Mouse (Mus musculus) hindbrain, embryonic 15.5 days (tissue): ENCODE results near the gene Olfr954. TPM values are rescaled to one million over a fixed set of nuclear protein-coding genes. Genes with fewer than 3 reads are reported as not detected.

ENCODE experiments used
- ATAC-seq: fragments of 200-750 bp; cut with Nextera tagmentation; 2 replicates; pipeline ENCODE4 v1.8.0; 2017; ENCODE audit warnings: low read depth, moderate number of reproducible peaks, moderate TSS enrichment; ENCODE audit not compliant: low FRiP score
- H3K27ac ChIP-seq: fragments of 300-500 bp; sonication (generic); replicated peaks from 2 replicates; pipeline ENCODE4 v1.5.1; 2015; ENCODE audit warnings: mild to moderate bottlenecking, inconsistent platforms
- H3K27me3 ChIP-seq: fragments of 300-500 bp; sonication (generic); 2 replicates; pipeline ENCODE4 v1.6.1; 2015; ENCODE audit warnings: control low read depth, inconsistent platforms
- H3K36me3 ChIP-seq: fragments of 300-500 bp; sonication (generic); 2 replicates; pipeline ENCODE4 v1.6.1; 2015; ENCODE audit warnings: control low read depth, inconsistent platforms
- H3K4me1 ChIP-seq: fragments of 300-500 bp; sonication (generic); replicated peaks from 2 replicates; pipeline ENCODE4 v1.6.1; 2015; ENCODE audit warnings: control low read depth, inconsistent platforms
- H3K4me2 ChIP-seq: fragments of 300-500 bp; sonication (generic); 2 replicates; pipeline ENCODE4 v1.6.1; 2015; ENCODE audit warnings: moderate library complexity, mild to moderate bottlenecking, inconsistent platforms
- H3K4me3 ChIP-seq: fragments of 300-500 bp; sonication (generic); 2 replicates; pipeline ENCODE4 v1.5.1; 2015; ENCODE audit warnings: mild to moderate bottlenecking, inconsistent platforms
- H3K9ac ChIP-seq: fragments of 300-500 bp; sonication (generic); 2 replicates; pipeline ENCODE4 v1.6.1; 2015; ENCODE audit warnings: inconsistent platforms
- H3K9me3 ChIP-seq: fragments of 300-500 bp; sonication (generic); 2 replicates; pipeline ENCODE4 v1.6.1; 2016; ENCODE audit warnings: control low read depth, inconsistent platforms
- WGBS: fragments of 180-500 bp; shearing (Covaris S2); methylation state at CpG from one replicate; pipeline ENCODE4 v1.1.7; 2015; 5-methylcytosine and 5-hydroxymethylcytosine counted together
- polyA plus RNA-seq: library from polyadenylated mRNA; unstranded; fragments of >200 nt; fragmentation: Nextera tagmentation; extraction: Ambion mirVana; gene quantifications from 2 replicates; pipeline ENCODE4 v1.2.1, GENCODE M21; 2015

The Olfr954 gene
- polyA plus RNA-seq: not detected in 2 replicates

GRCm38 (mm10) chr9:39456401-39456800, at the start of gene Olfr954:
Gene Olfr954 (plus strand): TSS chr9:39456701.
- no peak within 1 kb of the TSS for H3K4me2 ChIP-seq
- H3K9me3 ChIP-seq: no peaks in the 10 kb centered on the region
- H3K27ac ChIP-seq: no peak within 1 kb of the TSS
- no peaks in the 10 kb centered on the region for H3K4me1 ChIP-seq
- H3K27me3 ChIP-seq: no peaks in the 10 kb centered on the region
- H3K36me3 ChIP-seq: no peaks in the 10 kb centered on the region
- H3K9ac ChIP-seq: no peak within 1 kb of the TSS
- no peak for ATAC-seq
- no peak within 1 kb of the TSS for H3K4me3 ChIP-seq
- 86% methylated on average over 6 of the region's 6 CpGs for WGBS

- H3K4me3 ChIP-seq: no peak within 1 kb of the TSS
- no peak for ATAC-seq
- H3K4me1 ChIP-seq: no peaks in the 10 kb centered on the region
- no peak within 1 kb of the TSS for H3K9ac ChIP-seq
- H3K36me3 ChIP-seq: no peaks in the 10 kb centered on the region
- H3K27me3 ChIP-seq: no peaks in the 10 kb centered on the region
- H3K9me3 ChIP-seq: no peaks in the 10 kb centered on the region
- H3K4me2 ChIP-seq: no peak within 1 kb of the TSS
- H3K27ac ChIP-seq: no peak within 1 kb of the TSS
Measured at GRCm38 (mm10) chr9:39427048-39427447, 29.5 kb upstream of the Olfr954 start, which contains the start of gene Olfr952. Gene Olfr952 (minus strand): TSS chr9:39427148.

GRCm38 (mm10) chr9:39471844-39472243, 15.3 kb downstream of the Olfr954 start, which contains the start of gene Olfr955:
Gene Olfr955 (minus strand): TSS chr9:39471944.
- Histone ChIP-seq H3K9me3 (no peaks in the 10 kb centered on the region), H3K9ac (no peak within 1 kb of the TSS), H3K4me1 (no peaks in the 10 kb centered on the region), H3K27me3 (no peaks in the 10 kb centered on the region), H3K27ac (no peak within 1 kb of the TSS), H3K36me3 (no peaks in the 10 kb centered on the region), H3K4me2 (no peak within 1 kb of the TSS), H3K4me3 (no peak within 1 kb of the TSS)
- no peak for ATAC-seq
- WGBS: 52% methylated on average over 1 of the region's 1 CpGs

GRCm38 (mm10) chr9:39493895-39494294, 37.4 kb downstream of the Olfr954 start, which contains the start of gene Olfr44:
Gene Olfr44 (minus strand): TSS chr9:39493995.
- no peaks in the 10 kb centered on the region for H3K36me3 ChIP-seq
- no peak for ATAC-seq
- no peak within 1 kb of the TSS for H3K9ac ChIP-seq
- WGBS: 96% methylated on average over 2 of the region's 2 CpGs
- H3K27ac ChIP-seq: no peak within 1 kb of the TSS
- H3K4me1 ChIP-seq: no peaks in the 10 kb centered on the region
- H3K9me3 ChIP-seq: no peaks in the 10 kb centered on the region
- H3K4me2 ChIP-seq: no peak within 1 kb of the TSS
- no peaks in the 10 kb centered on the region for H3K27me3 ChIP-seq
- no peak within 1 kb of the TSS for H3K4me3 ChIP-seq

GRCm38 (mm10) chr9:39508998-39509397, 52.5 kb downstream of the Olfr954 start:
- Histone ChIP-seq H3K4me1 (no peaks in the 10 kb centered on the region), H3K36me3 (no peaks in the 10 kb centered on the region), H3K27me3 (no peaks in the 10 kb centered on the region), H3K9me3 (no peaks in the 10 kb centered on the region), H3K27ac (no peak overlapping the region), H3K9ac (no peak overlapping the region), H3K4me3 (no peak overlapping the region), H3K4me2 (no peak overlapping the region)
- peak; percentile 78; the same call in 1 of the 2 replicates for ATAC-seq
- WGBS: 10% methylated on average over 6 of the region's 6 CpGs

- H3K9ac ChIP-seq: no peak overlapping the region
- H3K27ac ChIP-seq: no peak overlapping the region
- H3K4me3 ChIP-seq: no peak overlapping the region
- H3K36me3 ChIP-seq: no peaks in the 10 kb centered on the region
- no peaks in the 10 kb centered on the region for H3K4me1 ChIP-seq
- H3K4me2 ChIP-seq: no peak overlapping the region
- no peaks in the 10 kb centered on the region for H3K27me3 ChIP-seq
- no peak for ATAC-seq
- WGBS: 81% methylated on average over 9 of the region's 9 CpGs
- no peaks in the 10 kb centered on the region for H3K9me3 ChIP-seq
Measured at GRCm38 (mm10) chr9:39509412-39509811, 52.9 kb downstream of the Olfr954 start.

Other genes with a start within 250 kb of the Olfr954 start
- gene Olfr1537, start 206.7 kb upstream of the Olfr954 start, polyA plus RNA-seq: not detected in 2 replicates
- not detected in 2 replicates for gene Olfr945, start 179.9 kb upstream of the Olfr954 start, polyA plus RNA-seq
- gene Olfr948, start 130.7 kb upstream of the Olfr954 start, polyA plus RNA-seq: not detected in 2 replicates
- gene Olfr951, start 69.3 kb upstream of the Olfr954 start, polyA plus RNA-seq: not detected in 2 replicates
- gene Olfr952, start 29.6 kb upstream of the Olfr954 start, polyA plus RNA-seq: not detected in 2 replicates
- not detected in 2 replicates for gene Olfr955, start 15.2 kb downstream of the Olfr954 start, polyA plus RNA-seq
- not detected in 2 replicates for gene Olfr44, start 37.3 kb downstream of the Olfr954 start, polyA plus RNA-seq
- gene Olfr957, start 59.1 kb downstream of the Olfr954 start, polyA plus RNA-seq: not detected in 2 replicates
- gene Olfr958, start 97.4 kb downstream of the Olfr954 start, polyA plus RNA-seq: not detected in 2 replicates
- not detected in 2 replicates for gene Olfr959, start 118.9 kb downstream of the Olfr954 start, polyA plus RNA-seq
- 158 and 162 TPM in 2 replicates for gene AW551984, start 147.7 kb downstream of the Olfr954 start, polyA plus RNA-seq
- gene Olfr148, start 154.0 kb downstream of the Olfr954 start, polyA plus RNA-seq: not detected in 2 replicates
- not detected in 2 replicates for gene Olfr960, start 164.7 kb downstream of the Olfr954 start, polyA plus RNA-seq
- not detected in 2 replicates for gene Olfr961, start 188.4 kb downstream of the Olfr954 start, polyA plus RNA-seq
- gene Olfr963, start 210.5 kb downstream of the Olfr954 start, polyA plus RNA-seq: not detected in 2 replicates